Mouse (Mus musculus): ENCODE results near the gene Col4a4. TPM values are rescaled to one million over a fixed set of nuclear protein-coding genes. Genes with fewer than 3 reads are reported as not detected.
A peak's percentile ranks its signal among the peaks of the same experiment; 100 is the strongest.

Gene Col4a4
- total and polyA plus RNA-seq, 2 experiments from 2014 or later: 0.53 to 0.89 TPM

DNA sequence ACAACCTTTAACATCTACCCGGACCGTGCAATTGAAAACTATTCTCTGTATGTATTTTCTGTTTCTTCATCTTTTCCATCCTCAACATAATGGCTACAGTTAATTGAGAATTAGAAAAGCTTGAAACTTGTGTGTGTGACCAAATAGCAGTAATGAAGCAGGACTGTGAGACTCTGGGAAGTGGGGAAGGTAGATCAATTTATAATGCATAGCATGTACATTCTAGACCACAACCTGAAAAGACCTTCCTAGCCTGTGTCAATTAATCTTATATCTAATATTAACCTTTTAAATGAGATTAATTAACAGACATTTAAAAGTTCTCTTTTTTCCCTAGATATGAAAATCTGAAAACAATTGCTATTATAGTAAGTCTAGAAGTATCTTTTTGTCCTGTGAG, 42.7 kb downstream of the Col4a4 start:
- no peak overlapping the region for H3K27ac ChIP-seq (ENCODE audit: low read depth)
- H3K4me2 ChIP-seq (ENCODE audit: low read depth, low read length): no peak overlapping the region
- H3K4me1 ChIP-seq (ENCODE audit: control insufficient read depth, insufficient read depth): peaks cover 13% of the 10 kb centered on the region
- ATAC-seq (ENCODE audit: insufficient read depth, low read depth) (no peak), DNase-seq (ENCODE audit: low spot score) (no peak)
- WGBS: 89% methylated on average over 2 of the region's 2 CpGs
- TF ChIP-seq CTCF (IDR thresholded peaks at IDR 0.05; ENCODE audit: low read depth): no peak
- TF ChIP-seq EP300 (IDR thresholded peaks at IDR 0.05; ENCODE audit: low read depth): no peak
- H3K27me3 ChIP-seq (ENCODE audit: control insufficient read depth, insufficient read depth, low read length): no peaks in the 10 kb centered on the region
- no peaks in the 10 kb centered on the region for H3K36me3 ChIP-seq (replicated peaks; ENCODE audit: control insufficient read depth, insufficient read depth, low read length)
- no peak overlapping the region for H3K9ac ChIP-seq (replicated peaks; ENCODE audit: low read depth, low read length)
- H3K9me3 ChIP-seq (replicated peaks; ENCODE audit: control insufficient read depth, low read length): no peaks in the 10 kb centered on the region
- no peak overlapping the region for H3K4me3 ChIP-seq (ENCODE audit: low read depth, low read length)

DNA sequence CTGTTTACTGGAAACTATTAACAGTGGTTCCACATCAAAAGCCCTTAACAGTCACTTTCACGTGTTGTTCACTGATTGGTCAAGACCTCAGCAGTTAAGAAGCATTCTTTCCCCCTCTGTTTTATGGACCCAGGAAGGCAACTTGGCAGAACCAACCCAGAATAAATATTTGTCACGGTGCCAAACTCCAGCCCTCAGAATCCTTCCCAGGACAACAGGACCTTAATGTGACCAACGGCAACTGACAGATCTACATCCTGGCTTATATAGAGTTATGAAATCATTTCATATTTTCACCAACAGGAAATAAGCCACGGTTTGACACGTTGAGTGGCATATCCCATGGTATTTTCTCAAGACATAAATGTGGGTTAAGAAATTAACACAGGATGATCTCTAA, 46.6 kb downstream of the Col4a4 start:
- Histone ChIP-seq H3K4me1 (ENCODE audit: control insufficient read depth, insufficient read depth) (peaks cover 13% of the 10 kb centered on the region), H3K4me3 (ENCODE audit: low read depth, low read length) (no peak overlapping the region), H3K27ac (ENCODE audit: low read depth) (no peak overlapping the region), H3K36me3 (replicated peaks; ENCODE audit: control insufficient read depth, insufficient read depth, low read length) (no peaks in the 10 kb centered on the region), H3K27me3 (ENCODE audit: control insufficient read depth, insufficient read depth, low read length) (no peaks in the 10 kb centered on the region), H3K4me2 (ENCODE audit: low read depth, low read length) (no peak overlapping the region), H3K9me3 (replicated peaks; ENCODE audit: control insufficient read depth, low read length) (no peaks in the 10 kb centered on the region), H3K9ac (replicated peaks; ENCODE audit: low read depth, low read length) (no peak overlapping the region)
- ATAC-seq (ENCODE audit: insufficient read depth, low read depth) (no peak), DNase-seq (ENCODE audit: low spot score) (no peak)
- TF ChIP-seq EP300 (IDR thresholded peaks at IDR 0.05; ENCODE audit: low read depth) (no peak), CTCF (IDR thresholded peaks at IDR 0.05; ENCODE audit: low read depth) (no peak)
- 57% methylated on average over 5 of the region's 5 CpGs for WGBS

DNA sequence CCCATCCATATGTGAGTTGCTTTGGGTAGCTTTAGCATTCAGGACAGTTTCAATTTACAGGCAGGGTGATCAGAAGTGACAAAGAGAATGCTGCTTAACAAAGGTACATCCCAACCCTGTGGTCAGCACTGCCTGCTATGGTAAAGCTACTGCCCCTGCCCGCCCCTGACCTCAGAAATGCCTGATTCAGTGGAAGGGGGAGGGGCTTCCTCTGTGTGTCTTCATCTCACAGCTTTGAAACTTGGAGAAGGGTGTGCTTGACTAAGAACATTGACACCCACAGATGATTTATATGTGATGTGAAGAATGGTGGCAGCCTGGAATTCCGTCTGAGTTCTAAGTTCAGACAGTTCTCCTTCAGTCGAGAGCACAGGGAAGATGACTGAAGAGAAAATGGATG, 48.8 kb downstream of the Col4a4 start:
- ATAC-seq (ENCODE audit: insufficient read depth, low read depth) (no peak), DNase-seq (ENCODE audit: low spot score) (peak; percentile 4)
- no peaks in the 10 kb centered on the region for H3K9me3 ChIP-seq (replicated peaks; ENCODE audit: control insufficient read depth, low read length)
- H3K27ac ChIP-seq (ENCODE audit: low read depth): no peak overlapping the region
- WGBS: 64% methylated on average over 3 of the region's 3 CpGs
- no peaks in the 10 kb centered on the region for H3K27me3 ChIP-seq (ENCODE audit: control insufficient read depth, insufficient read depth, low read length)
- no peak overlapping the region for H3K4me2 ChIP-seq (ENCODE audit: low read depth, low read length)
- no peak overlapping the region for H3K4me3 ChIP-seq (ENCODE audit: low read depth, low read length)
- H3K36me3 ChIP-seq (replicated peaks; ENCODE audit: control insufficient read depth, insufficient read depth, low read length): no peaks in the 10 kb centered on the region
- peaks cover 10% of the 10 kb centered on the region for H3K4me1 ChIP-seq (ENCODE audit: control insufficient read depth, insufficient read depth)
- no peak overlapping the region for H3K9ac ChIP-seq (replicated peaks; ENCODE audit: low read depth, low read length)
- TF ChIP-seq EP300 (IDR thresholded peaks at IDR 0.05; ENCODE audit: low read depth) (no peak), CTCF (IDR thresholded peaks at IDR 0.05; ENCODE audit: low read depth) (no peak)

DNA sequence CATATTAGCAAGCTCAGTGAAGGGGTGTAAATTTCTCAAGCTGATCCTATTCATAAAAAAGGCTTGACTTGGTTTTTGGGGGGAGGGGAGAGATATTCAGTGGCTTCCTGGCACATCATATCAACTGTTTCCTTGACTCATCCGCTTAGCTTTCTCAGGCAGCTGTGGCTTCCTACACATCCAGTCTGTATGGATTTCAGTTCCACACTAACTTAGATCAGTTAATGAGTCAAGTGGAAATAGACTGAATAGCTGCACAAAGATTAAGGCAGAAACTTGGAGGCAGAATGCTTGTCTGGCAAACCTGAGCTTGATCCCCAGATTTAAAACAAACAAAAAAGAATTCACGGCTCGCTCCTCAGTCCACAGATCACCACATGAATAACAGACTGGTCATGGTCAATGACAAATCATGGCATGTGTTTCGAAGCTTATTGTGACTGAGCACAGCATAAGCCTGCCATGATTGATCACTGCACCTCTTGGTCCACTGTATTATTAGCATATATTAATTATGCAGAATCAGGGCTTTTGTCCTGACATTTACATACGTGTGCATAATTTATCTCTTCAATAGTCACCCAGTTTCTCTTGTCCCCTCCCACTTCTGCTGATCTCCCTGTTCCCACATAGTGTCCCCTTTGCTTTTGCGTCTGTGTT, 50.0 kb downstream of the Col4a4 start:
- no peak for ATAC-seq (ENCODE audit: insufficient read depth, low read depth)
- no peak overlapping the region for H3K9ac ChIP-seq (replicated peaks; ENCODE audit: low read depth, low read length)

DNA sequence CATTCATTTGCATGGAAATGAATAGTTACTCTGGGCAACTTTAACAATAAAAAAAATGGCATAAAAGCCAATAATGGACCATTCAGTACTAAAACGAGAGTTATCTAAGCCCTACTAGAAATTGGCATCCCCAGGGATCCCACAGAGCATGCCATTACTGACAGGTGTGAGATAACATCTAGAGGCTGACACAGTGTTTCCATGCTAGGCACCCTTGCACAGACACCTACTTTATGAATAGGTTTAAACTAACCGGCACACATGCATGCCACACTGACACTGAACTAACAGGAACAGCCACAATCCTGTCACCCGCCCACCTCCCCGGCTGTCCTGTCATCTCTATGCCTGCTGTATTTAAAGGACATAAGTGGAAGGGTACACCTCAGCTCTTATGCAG, 58.7 kb downstream of the Col4a4 start:
- H3K27ac ChIP-seq (ENCODE audit: low read depth): no peak overlapping the region
- ATAC-seq (ENCODE audit: insufficient read depth, low read depth) (no peak), DNase-seq (ENCODE audit: low spot score) (no peak)
- TF ChIP-seq CTCF (IDR thresholded peaks at IDR 0.05; ENCODE audit: low read depth) (no peak), EP300 (IDR thresholded peaks at IDR 0.05; ENCODE audit: low read depth) (no peak)
- H3K9me3 ChIP-seq (replicated peaks; ENCODE audit: control insufficient read depth, low read length): no peaks in the 10 kb centered on the region
- no peak overlapping the region for H3K4me2 ChIP-seq (ENCODE audit: low read depth, low read length)
- H3K4me3 ChIP-seq (ENCODE audit: low read depth, low read length): no peak overlapping the region
- WGBS: 43% methylated on average over 4 of the region's 4 CpGs
- H3K36me3 ChIP-seq (replicated peaks; ENCODE audit: control insufficient read depth, insufficient read depth, low read length): no peaks in the 10 kb centered on the region
- no peak overlapping the region for H3K9ac ChIP-seq (replicated peaks; ENCODE audit: low read depth, low read length)
- no peaks in the 10 kb centered on the region for H3K27me3 ChIP-seq (ENCODE audit: control insufficient read depth, insufficient read depth, low read length)
- H3K4me1 ChIP-seq (ENCODE audit: control insufficient read depth, insufficient read depth): no peaks in the 10 kb centered on the region

More for the DNA sequence above, 50.0 kb downstream of the Col4a4 start:
- no peaks in the 10 kb centered on the region for H3K9me3 ChIP-seq (replicated peaks; ENCODE audit: control insufficient read depth, low read length)
- H3K27me3 ChIP-seq (ENCODE audit: control insufficient read depth, insufficient read depth, low read length): no peaks in the 10 kb centered on the region
- peaks cover 6% of the 10 kb centered on the region for H3K4me1 ChIP-seq (ENCODE audit: control insufficient read depth, insufficient read depth)
- no peak overlapping the region for H3K4me2 ChIP-seq (ENCODE audit: low read depth, low read length)
- TF ChIP-seq EP300 (IDR thresholded peaks at IDR 0.05; ENCODE audit: low read depth) (no peak), CTCF (IDR thresholded peaks at IDR 0.05; ENCODE audit: low read depth) (no peak)
- no peak overlapping the region for H3K4me3 ChIP-seq (ENCODE audit: low read depth, low read length)
- no peak overlapping the region for H3K27ac ChIP-seq (ENCODE audit: low read depth)
- WGBS: 67% methylated on average over 6 of the region's 6 CpGs
- no peaks in the 10 kb centered on the region for H3K36me3 ChIP-seq (replicated peaks; ENCODE audit: control insufficient read depth, insufficient read depth, low read length)
- DNase-seq (ENCODE audit: low spot score): no peak

DNA sequence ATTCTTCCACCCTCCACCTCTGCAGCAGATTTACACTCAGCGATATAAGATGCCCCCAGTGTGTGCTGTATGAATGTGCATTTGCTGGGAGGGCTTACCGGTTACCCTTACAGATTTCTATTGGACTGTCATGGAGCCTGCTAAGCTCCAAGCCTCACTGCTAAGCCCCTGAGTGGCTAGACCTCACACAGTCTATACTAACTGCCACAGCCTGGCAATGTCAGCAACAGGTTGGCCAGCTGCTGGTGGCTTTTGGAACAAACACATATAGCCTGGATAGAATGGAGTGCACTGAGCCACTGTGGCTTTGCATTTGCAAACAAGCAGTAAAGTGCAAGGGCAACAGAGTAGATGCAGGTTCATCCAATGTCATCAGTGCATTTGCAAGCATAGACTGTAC, 94.7 kb downstream of the Col4a4 start:
- TF ChIP-seq EP300 (IDR thresholded peaks at IDR 0.05; ENCODE audit: low read depth): no peak
- no peak for TF ChIP-seq CTCF (IDR thresholded peaks at IDR 0.05; ENCODE audit: low read depth)
- WGBS: 85% methylated on average over 2 of the region's 2 CpGs
- H3K4me2 ChIP-seq (ENCODE audit: low read depth, low read length): no peak overlapping the region
- H3K9me3 ChIP-seq (replicated peaks; ENCODE audit: control insufficient read depth, low read length): no peaks in the 10 kb centered on the region
- ATAC-seq (ENCODE audit: insufficient read depth, low read depth) (no peak), DNase-seq (ENCODE audit: low spot score) (no peak)
- H3K27me3 ChIP-seq (ENCODE audit: control insufficient read depth, insufficient read depth, low read length): no peaks in the 10 kb centered on the region
- no peaks in the 10 kb centered on the region for H3K4me1 ChIP-seq (ENCODE audit: control insufficient read depth, insufficient read depth)
- H3K27ac ChIP-seq (ENCODE audit: low read depth): no peak overlapping the region
- H3K36me3 ChIP-seq (replicated peaks; ENCODE audit: control insufficient read depth, insufficient read depth, low read length): no peaks in the 10 kb centered on the region
- H3K9ac ChIP-seq (replicated peaks; ENCODE audit: low read depth, low read length): no peak overlapping the region
- H3K4me3 ChIP-seq (ENCODE audit: low read depth, low read length): no peak overlapping the region

Data from heart, postnatal 0 days (tissue).